Mouse (Mus musculus): ENCODE measurements around the gene Sdr39u1. TPM values are rescaled to one million over a fixed set of nuclear protein-coding genes. Genes with fewer than 3 reads are reported as not detected.

Gene Sdr39u1
- polyA plus RNA-seq (2015; fragmentation: Nextera tagmentation; extraction: Ambion mirVana) = 79.8 and 85.5 TPM in 2 replicates

- Histone ChIP-seq H3K4me1 (peaks cover 20% of the 10 kb centered on the region), H3K36me3 (peaks cover 37% of the 10 kb centered on the region), H3K9me3 (no peaks in the 10 kb centered on the region), H3K9ac (peak within 1 kb of the TSS; percentile 77), H3K4me3 (peak within 1 kb of the TSS; percentile 47), H3K27ac (peak within 1 kb of the TSS; percentile 73), H3K27me3 (no peaks in the 10 kb centered on the region), H3K4me2 (peak within 1 kb of the TSS; percentile 74)
- peak; percentile 90 for ATAC-seq (ENCODE audit: insufficient number of reproducible peaks, insufficient read depth, low FRiP score, low TSS enrichment, low read depth)
- 2% methylated on average over 39 of the region's 39 CpGs for WGBS
Measured at GRCm38 (mm10) chr14:55899701-55900413, at the start of gene Sdr39u1. Gene Sdr39u1, minus strand, starts transcription at chr14:55900293.

- Histone ChIP-seq H3K27me3 (no peaks in the 10 kb centered on the region), H3K9me3 (no peaks in the 10 kb centered on the region), H3K4me2 (no peak overlapping the region), H3K4me1 (no peaks in the 10 kb centered on the region), H3K4me3 (no peak overlapping the region), H3K27ac (no peak overlapping the region), H3K36me3 (no peaks in the 10 kb centered on the region), H3K9ac (no peak overlapping the region)
- no peak for ATAC-seq (ENCODE audit: insufficient number of reproducible peaks, insufficient read depth, low FRiP score, low TSS enrichment, low read depth)
- WGBS = 77% methylated on average over 2 of the region's 2 CpGs
Measured at GRCm38 (mm10) chr14:55946269-55946969, 46.3 kb upstream of the Sdr39u1 start.

GRCm38 (mm10) chr14:55944575-55944974, 44.5 kb upstream of the Sdr39u1 start, which contains the start of gene Cma1:
Gene Cma1, minus strand, starts transcription at chr14:55944675.
- ATAC-seq (ENCODE audit: insufficient number of reproducible peaks, insufficient read depth, low FRiP score, low TSS enrichment, low read depth) = no peak
- Histone ChIP-seq H3K4me1 (no peaks in the 10 kb centered on the region), H3K27ac (no peak within 1 kb of the TSS), H3K9ac (no peak within 1 kb of the TSS), H3K4me3 (no peak within 1 kb of the TSS), H3K27me3 (no peaks in the 10 kb centered on the region), H3K36me3 (no peaks in the 10 kb centered on the region), H3K9me3 (no peaks in the 10 kb centered on the region), H3K4me2 (no peak within 1 kb of the TSS)
- WGBS = 84% methylated on average over 4 of the region's 4 CpGs

GRCm38 (mm10) chr14:55943601-55944000, 43.5 kb upstream of the Sdr39u1 start:
- Histone ChIP-seq H3K9ac (no peak overlapping the region), H3K4me1 (no peaks in the 10 kb centered on the region), H3K9me3 (no peaks in the 10 kb centered on the region), H3K27ac (no peak overlapping the region), H3K4me2 (no peak overlapping the region), H3K4me3 (no peak overlapping the region), H3K27me3 (no peaks in the 10 kb centered on the region), H3K36me3 (no peaks in the 10 kb centered on the region)
- WGBS = 81% methylated on average over 11 of the region's 11 CpGs
- no peak for ATAC-seq (ENCODE audit: insufficient number of reproducible peaks, insufficient read depth, low FRiP score, low TSS enrichment, low read depth)

GRCm38 (mm10) chr14:55940070-55940800, 40.1 kb upstream of the Sdr39u1 start:
- no peaks in the 10 kb centered on the region for H3K4me1 ChIP-seq
- WGBS = 49% methylated on average over 7 of the region's 7 CpGs
- ATAC-seq (ENCODE audit: insufficient number of reproducible peaks, insufficient read depth, low FRiP score, low TSS enrichment, low read depth) = no peak

GRCm38 (mm10) chr14:55933586-55933985, 33.5 kb upstream of the Sdr39u1 start:
- Histone ChIP-seq H3K4me2 (no peak overlapping the region), H3K9ac (0 out of 2 replicates have a peak overlapping the region, but pooled peaks have one; percentile 36), H3K27ac (no peak overlapping the region), H3K36me3 (no peaks in the 10 kb centered on the region), H3K4me1 (peaks cover 9% of the 10 kb centered on the region; the same call in 1 of the 2 replicates), H3K4me3 (no peak overlapping the region), H3K9me3 (0 out of 2 replicates have a peak, but pooled peaks cover 5% of the 10 kb centered on the region), H3K27me3 (no peaks in the 10 kb centered on the region)
- ATAC-seq (ENCODE audit: insufficient number of reproducible peaks, insufficient read depth, low FRiP score, low TSS enrichment, low read depth) = no peak
- 26% methylated on average over 7 of the region's 7 CpGs for WGBS

More at GRCm38 (mm10) chr14:55940070-55940800, 40.1 kb upstream of the Sdr39u1 start:
- no peak overlapping the region for H3K9ac ChIP-seq
- H3K4me3 ChIP-seq = no peak overlapping the region
- H3K27ac ChIP-seq = no peak overlapping the region
- no peaks in the 10 kb centered on the region for H3K9me3 ChIP-seq
- H3K36me3 ChIP-seq = no peaks in the 10 kb centered on the region
- H3K4me2 ChIP-seq = no peak overlapping the region
- H3K27me3 ChIP-seq = no peaks in the 10 kb centered on the region

GRCm38 (mm10) chr14:55929263-55929997, 29.3 kb upstream of the Sdr39u1 start:
- 0 out of 2 replicates have a peak, but pooled peaks cover 5% of the 10 kb centered on the region for H3K9me3 ChIP-seq
- H3K36me3 ChIP-seq = no peaks in the 10 kb centered on the region
- no peak overlapping the region for H3K4me2 ChIP-seq
- WGBS = 41% methylated on average over 12 of the region's 12 CpGs
- no peak overlapping the region for H3K4me3 ChIP-seq
- no peaks in the 10 kb centered on the region for H3K27me3 ChIP-seq
- H3K4me1 ChIP-seq = peaks cover 9% of the 10 kb centered on the region; the same call in 1 of the 2 replicates
- ATAC-seq (ENCODE audit: insufficient number of reproducible peaks, insufficient read depth, low FRiP score, low TSS enrichment, low read depth) = no peak
- H3K9ac ChIP-seq = no peak overlapping the region
- no peak overlapping the region for H3K27ac ChIP-seq

DNA sequence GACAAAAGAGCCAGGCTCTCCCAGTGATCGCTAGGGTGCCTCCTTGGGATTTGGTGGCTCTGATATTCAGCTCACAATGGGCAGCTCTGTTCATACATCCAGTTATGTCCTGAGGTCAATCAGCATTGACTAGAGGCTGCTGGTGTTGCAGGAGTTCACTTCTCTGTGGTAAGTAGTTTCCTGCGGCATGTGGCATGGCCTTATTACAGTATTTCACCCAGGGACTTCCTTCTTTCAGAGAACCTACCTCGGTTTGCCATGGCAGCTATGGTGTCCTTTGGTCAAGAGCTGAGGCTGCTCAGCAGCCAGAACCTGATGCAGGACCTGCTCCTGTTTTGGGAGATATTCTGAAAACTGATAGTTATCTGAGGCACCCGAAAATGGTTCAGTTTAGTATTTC, 26.8 kb upstream of the Sdr39u1 start:
- Histone ChIP-seq H3K27me3 (no peaks in the 10 kb centered on the region), H3K4me1 (peaks cover 6% of the 10 kb centered on the region; the same call in 1 of the 2 replicates), H3K9me3 (0 out of 2 replicates have a peak, but pooled peaks cover 5% of the 10 kb centered on the region), H3K4me2 (no peak overlapping the region), H3K27ac (no peak overlapping the region), H3K9ac (no peak overlapping the region), H3K4me3 (no peak overlapping the region), H3K36me3 (no peaks in the 10 kb centered on the region)
- ATAC-seq (ENCODE audit: insufficient number of reproducible peaks, insufficient read depth, low FRiP score, low TSS enrichment, low read depth) = no peak
- WGBS = 76% methylated on average over 4 of the region's 4 CpGs

GRCm38 (mm10) chr14:55922475-55923232, 22.6 kb upstream of the Sdr39u1 start:
- peaks cover 11% of the 10 kb centered on the region; the same call in 1 of the 2 replicates for H3K4me1 ChIP-seq
- no peak overlapping the region for H3K4me3 ChIP-seq
- H3K27me3 ChIP-seq = no peaks in the 10 kb centered on the region
- H3K9ac ChIP-seq = no peak overlapping the region
- no peak for ATAC-seq (ENCODE audit: insufficient number of reproducible peaks, insufficient read depth, low FRiP score, low TSS enrichment, low read depth)
- H3K4me2 ChIP-seq = no peak overlapping the region
- H3K27ac ChIP-seq = no peak overlapping the region
- no peaks in the 10 kb centered on the region for H3K9me3 ChIP-seq
- WGBS = 62% methylated on average over 7 of the region's 7 CpGs
- no peaks in the 10 kb centered on the region for H3K36me3 ChIP-seq

DNA sequence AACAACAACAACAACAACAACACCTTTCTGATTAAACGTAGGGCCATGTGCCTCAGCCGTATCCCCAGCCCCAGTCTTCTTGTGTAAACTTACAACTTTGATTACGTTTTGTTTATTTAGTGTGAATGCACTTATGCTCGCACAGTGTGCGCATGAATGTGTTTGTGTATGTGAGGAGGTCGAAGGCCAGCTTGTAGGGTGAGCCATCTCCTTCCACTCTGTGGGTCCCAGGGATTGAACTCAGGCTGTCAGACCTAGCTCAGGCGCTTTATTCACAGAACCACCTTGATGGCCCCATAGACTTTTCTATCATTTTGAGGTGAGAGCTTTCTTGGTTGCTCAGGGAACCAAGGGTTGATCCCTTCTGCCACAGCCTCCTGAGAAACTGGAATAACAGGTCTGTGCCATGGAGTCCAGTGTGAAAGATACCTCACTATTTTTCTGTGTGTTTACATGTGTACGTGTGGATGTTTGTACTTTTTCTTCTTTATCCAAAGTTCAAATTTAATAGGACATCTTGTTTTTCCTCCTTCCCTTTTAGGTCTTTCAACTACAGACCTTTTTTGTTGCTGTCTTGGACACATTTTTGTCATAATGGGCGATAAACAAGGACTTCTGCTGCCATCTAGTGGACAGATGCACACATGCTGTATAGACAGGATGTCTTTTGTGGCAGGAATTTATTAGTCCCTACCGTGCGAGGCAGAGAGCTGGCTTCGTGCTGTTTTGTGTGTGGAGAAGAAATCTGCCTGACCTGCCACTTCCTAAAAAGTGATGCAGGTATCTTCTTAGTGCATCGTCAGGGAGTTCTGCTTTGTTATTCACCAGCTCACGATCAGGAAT, 18.4 kb upstream of the Sdr39u1 start:
- H3K4me2 ChIP-seq = peak overlapping the region; percentile 38
- 37% methylated on average over 14 of the region's 14 CpGs for WGBS

More for the DNA sequence above, 18.4 kb upstream of the Sdr39u1 start:
- Histone ChIP-seq H3K4me1 (peaks cover 11% of the 10 kb centered on the region; the same call in 1 of the 2 replicates), H3K36me3 (no peaks in the 10 kb centered on the region), H3K27ac (no peak overlapping the region), H3K4me3 (no peak overlapping the region), H3K9ac (no peak overlapping the region), H3K9me3 (no peaks in the 10 kb centered on the region), H3K27me3 (no peaks in the 10 kb centered on the region)
- 0 out of 2 replicates have a peak, but pooled peaks have one; percentile 46 for ATAC-seq (ENCODE audit: insufficient number of reproducible peaks, insufficient read depth, low FRiP score, low TSS enrichment, low read depth)
